Mouse (Mus musculus): Measurements from ENCODE around the gene Rims3.
A peak's percentile ranks its signal among the peaks of the same experiment; 100 is the strongest.

Rims3 gene

DNA sequence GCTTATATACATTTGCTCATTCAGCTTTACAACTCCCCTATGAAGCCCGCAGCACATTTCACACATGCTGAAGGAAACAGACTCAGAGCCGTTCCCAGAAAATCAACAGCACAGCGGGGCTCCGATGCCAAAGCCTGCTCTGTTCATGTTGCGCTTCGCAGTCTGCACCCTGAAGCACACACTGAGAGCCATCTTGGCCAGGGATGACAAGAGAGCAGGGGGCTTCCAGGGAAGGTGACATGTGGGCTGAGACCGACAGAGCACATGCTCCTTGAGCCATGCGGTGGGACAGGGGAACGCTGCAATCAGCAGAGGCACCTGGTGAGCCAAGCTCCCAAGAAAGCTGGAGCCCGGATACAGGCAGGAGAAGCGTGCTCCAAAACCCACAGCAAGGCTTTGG, 5.2 kb upstream of the Rims3 start:
- no peak for DNase-seq (ENCODE audit: low read depth, low spot score)

DNA sequence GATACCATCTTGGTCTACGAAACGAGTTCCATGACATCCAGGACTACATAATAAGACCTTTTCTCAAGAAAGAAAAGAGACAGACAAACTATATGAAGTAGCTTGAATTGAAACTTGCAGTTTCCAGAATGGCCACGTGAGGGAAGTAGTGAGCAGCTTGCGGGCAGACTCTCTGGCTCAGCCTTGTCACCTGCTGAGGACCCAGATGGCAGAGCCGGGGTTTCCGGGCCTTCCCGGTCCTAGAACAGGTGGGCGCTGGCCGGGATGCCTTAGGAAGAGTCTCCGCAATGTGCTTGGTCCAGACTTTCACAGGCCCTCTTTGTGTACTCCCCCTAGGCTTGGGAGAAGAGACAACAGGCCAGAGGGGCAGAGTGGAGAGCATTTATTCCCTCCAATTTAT, 3.7 kb upstream of the Rims3 start:
- DNase-seq (ENCODE audit: low read depth, low spot score) = peak; percentile 82

DNA sequence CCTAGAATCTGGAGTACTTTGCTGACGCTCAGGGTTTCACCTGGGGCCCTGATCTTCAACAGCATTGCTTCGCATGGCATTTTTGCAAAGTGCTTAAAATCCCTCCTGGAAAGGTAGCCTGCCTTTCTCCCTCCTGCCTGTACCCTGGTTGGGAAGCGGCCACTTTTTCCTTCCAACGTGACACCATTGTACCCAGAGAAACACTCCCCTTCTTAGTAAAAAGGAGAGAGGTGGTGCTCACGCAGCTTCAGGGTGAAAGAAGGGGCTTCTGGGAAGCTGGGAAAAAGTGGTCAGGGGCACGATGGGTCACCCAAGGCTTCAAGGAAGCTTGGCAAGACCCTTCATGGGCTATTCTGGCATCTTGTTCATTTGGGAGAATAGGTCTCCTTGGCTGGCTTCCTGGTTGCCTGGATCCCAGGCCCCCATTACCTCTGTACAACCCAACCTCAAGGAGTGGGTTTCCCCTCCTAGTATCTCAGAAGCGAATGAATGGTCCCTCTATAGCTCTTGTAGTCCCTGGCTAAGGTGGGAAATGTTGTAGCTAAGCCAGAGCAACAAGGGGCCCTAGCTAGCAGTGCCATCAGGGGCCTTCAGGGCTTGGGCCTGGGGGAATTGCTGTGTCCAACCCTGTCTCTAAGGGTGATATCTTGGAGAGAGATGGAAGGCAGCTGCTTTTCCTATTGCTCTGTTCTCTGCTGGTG, 894 bp downstream of the Rims3 start:
- no peak for DNase-seq (ENCODE audit: low read depth, low spot score)

DNA sequence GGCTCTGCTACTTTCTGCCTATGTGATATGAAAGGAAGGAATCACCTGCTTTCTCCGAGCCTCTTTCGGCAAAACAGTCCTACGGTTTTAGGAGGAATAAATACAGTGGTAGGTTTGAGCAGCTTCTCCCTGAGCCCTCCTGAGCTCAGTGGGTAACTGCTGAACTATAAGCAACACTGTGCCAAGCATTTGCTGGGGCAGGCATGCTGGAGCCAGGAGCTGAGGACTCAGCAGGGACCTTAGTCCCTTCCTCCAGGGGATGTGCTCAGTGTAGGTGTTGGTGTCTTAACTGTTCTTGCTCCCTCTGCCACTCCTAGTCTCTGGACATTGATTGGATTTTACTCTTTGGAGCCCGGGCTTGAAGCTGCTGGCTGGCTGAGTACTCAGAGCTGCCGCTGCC, 1.8 kb downstream of the Rims3 start:
- DNase-seq (ENCODE audit: low read depth, low spot score) = no peak

DNA sequence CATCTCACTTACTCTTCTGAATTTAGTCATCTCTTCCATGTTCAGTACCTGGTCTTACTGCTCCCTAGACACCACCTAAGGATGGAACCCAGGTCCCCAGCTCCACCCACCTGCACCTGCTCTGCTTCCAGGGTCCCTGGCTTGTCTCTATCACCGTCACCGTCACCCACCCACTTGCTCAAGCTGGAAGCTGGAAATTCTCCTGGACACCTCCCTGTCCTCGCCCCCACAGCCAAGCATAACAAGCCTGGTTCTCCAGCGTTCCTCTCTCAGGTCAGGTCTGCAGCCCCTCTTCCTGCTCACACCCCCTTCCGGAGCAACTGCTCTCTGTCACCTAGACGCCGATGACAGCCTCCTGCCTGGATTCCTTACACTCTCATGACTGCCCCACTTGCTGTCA, 5.2 kb downstream of the Rims3 start:
- no peak for DNase-seq (ENCODE audit: low read depth, low spot score)

DNA sequence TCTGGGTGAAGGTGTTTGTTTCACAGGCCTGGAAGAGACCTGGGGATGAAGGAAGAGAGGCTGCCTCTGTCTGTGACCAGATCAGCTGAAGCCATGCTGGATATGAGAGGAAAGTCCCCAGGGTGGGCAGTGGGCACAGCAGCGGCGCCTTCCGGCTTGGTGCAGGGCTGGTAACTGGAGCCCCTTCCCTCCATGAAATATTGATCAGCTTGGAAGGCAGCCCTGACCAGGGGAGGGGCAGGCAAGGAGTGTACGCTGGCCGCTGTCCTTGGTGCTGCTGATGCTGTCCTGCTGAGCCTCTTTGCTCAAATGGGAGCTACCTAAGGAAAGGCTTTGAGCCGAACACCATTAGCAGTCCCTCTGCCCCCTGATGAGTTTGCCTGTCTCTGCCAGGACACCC, 11.6 kb downstream of the Rims3 start:
- peak; percentile 69 for DNase-seq (ENCODE audit: low read depth, low spot score)

DNA sequence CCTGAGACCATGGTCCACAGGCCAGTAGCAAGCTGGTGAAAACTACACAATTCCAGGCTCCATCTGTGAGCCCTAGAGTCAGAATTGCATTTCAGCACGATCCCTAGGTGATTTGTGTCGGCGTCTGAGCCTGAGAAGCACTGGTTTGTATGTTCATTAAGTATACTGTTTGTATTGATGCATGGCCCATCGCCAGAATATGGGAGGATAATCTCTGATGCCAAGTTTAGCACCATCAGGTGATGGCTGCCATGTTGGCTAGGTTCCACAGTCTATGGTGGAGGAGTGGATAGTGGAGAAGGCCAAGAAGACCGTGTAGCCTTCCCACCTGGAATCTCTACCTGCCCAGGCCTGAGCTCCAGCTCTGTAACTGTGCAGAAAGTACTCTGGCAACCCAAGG, 13.6 kb downstream of the Rims3 start:
- DNase-seq (ENCODE audit: low read depth, low spot score) = no peak

DNA sequence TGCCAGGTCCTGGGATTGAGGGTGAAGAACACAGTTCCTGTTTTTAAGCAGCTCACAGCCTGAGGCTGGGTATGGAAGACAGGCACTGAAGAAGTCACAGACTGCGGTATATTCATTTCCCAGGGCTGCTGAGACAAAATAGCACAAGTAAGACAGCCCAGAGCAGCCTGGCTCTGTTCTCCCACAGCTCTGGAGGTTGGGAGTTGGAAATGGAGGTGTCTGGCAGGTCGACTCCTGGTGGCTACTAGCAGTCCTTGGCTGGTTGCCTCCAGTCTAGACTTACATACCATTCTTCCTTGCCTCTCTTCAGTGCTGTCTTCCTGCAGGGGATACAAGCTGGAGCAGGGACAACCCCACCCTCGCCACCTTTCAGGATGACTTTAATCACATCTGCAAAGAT, 14.4 kb downstream of the Rims3 start:
- no peak for DNase-seq (ENCODE audit: low read depth, low spot score)

DNA sequence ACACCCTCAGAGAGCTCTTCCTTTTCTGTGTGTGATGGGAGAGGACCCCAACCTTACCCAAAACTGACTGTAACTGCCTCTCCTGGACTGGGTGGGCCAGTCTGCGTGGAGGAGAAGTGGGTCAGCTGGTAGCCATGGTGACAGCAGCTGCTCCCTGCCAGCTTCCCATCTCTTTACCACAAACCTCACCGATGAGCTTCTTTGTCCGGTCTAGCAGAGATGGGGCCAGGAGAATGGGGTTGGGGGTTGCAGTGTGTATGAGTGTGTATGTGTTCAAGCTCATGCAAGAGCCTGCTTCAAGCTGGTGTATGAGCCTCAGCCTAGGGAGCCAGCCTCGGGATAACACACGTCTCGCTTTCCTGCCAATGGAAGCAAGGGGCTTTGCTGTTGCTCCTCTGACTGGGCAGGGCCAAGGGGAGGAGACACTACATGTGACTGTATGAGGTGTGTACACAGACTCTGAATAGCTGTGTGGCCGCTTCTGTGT, 15.7 kb downstream of the Rims3 start:
- no peak for DNase-seq (ENCODE audit: low read depth, low spot score)

DNA sequence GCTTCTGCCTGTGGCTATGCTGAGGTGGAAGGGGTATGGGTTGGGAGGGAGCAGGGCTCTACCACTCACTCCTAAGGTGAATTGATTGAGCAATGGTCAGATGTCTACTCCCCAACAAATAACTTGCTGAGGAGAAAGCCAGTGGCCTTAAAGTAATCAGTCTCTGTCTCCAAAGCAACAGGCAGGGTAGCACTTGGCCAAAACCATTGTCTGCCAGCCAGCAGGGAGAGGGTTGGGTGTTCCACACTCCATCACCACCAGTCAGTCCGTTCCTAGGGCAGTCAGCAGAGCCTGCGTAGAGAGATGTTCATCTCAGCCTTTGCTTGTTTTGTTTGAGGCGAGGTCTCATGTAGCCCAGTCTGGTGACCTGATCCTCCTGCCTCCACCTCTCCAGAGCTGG, 21.3 kb downstream of the Rims3 start:
- DNase-seq (ENCODE audit: low read depth, low spot score) = no peak

DNA sequence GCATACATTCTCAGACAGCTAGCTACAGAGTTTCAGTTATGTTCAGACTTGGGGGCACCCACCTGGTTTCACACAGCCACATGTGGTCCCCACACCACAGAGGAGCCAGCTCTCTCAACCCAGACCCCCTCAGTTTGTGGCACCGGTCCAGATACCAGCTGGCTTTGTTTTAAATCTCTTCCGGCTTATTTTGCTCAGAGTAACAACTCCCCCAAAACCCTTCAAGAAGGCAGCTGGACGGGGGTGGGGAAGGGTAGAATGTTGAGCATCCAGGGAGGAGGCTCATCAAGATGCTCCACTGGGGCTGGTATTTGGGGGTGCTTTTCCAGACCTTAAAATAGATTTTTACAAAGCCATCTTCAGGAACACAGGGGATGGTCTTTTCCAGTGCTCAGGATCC, 24.1 kb downstream of the Rims3 start:
- no peak for DNase-seq (ENCODE audit: low read depth, low spot score)

DNA sequence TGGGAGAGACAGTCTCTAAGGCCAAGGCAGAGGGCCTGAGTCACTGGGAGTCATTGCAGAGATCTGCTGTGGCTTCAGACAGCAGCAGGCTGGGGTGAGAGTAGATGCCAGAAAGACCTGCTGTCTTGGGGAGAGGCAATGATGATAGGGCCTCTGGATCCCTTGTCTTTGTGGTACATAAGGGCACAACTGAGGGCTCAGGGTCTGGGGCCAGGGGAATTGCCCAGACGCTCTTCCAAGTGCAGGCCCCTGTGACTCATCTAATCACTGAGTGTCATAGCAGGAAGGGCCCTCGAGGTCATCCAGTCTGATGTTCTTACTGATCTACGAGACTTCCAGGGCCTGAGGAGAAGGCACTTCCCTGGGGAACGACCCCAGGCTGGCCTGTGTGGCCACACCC, 24.8 kb downstream of the Rims3 start:
- no peak for DNase-seq (ENCODE audit: low read depth, low spot score)

DNA sequence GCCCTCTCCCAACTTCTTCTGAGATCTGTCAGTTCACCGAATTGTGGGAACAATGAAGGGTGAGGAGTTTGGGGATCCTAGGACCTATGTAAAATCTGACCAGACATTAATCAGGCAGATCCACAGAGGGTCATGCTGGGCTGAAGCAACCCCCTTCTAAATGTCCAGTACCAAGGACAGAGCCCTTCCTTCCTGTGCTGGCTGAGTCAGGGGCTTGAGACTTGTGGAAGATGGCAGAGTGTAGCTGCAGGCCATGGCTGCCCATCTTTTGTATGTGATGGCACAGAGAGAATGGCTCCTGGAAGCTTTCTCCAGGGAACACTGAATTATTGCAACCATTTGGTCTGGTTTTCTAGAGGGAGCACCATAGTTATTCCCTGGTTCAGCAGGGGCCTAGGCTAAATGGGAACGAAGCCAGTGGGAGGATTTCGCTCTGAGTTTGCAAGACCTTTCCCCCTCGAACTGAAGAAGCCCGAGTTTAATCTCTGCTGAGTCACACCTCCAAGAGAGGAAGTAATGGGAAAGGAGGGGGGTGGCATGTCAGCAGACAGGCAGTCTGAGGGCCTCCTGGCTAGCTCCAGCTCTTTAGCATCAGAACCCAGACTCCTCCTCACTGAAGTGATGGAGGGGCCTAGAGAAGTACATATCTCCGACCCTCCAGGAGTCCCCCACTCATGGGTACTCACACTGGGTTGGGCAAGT, 26.3 kb downstream of the Rims3 start:
- DNase-seq (ENCODE audit: low read depth, low spot score) = no peak

DNA sequence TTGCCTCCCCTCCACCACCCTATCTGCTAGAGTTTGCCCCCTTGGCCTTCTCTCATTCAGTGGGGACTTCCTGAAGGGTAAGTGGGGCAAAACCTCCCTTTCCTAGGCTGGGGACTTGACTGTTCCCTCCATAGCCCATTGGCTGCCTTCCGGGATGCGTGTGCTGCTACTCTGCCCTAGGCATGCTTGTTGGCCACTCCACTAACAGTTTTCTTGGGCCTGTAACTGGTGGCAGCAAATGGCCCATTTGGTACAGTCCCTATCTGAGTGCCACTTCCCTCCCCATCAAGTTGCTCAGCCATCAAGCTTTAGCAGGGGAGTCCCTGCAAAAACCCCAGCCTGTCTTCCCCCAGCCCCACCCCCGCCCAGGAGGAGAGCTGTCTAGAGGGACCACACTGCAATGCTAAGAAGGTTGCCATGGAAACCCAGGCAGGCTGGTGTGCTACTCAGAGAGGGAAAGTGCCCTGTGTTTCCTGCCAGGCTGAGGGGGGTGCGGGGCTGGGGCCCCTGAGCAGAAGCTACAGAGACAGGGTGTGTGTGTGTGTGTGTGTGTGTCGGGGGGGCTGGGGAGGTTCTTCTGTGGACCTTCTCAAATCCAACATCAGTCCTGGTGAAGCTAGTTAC, 27.5 kb downstream of the Rims3 start:
- DNase-seq (ENCODE audit: low read depth, low spot score) = peak; percentile 21

DNA sequence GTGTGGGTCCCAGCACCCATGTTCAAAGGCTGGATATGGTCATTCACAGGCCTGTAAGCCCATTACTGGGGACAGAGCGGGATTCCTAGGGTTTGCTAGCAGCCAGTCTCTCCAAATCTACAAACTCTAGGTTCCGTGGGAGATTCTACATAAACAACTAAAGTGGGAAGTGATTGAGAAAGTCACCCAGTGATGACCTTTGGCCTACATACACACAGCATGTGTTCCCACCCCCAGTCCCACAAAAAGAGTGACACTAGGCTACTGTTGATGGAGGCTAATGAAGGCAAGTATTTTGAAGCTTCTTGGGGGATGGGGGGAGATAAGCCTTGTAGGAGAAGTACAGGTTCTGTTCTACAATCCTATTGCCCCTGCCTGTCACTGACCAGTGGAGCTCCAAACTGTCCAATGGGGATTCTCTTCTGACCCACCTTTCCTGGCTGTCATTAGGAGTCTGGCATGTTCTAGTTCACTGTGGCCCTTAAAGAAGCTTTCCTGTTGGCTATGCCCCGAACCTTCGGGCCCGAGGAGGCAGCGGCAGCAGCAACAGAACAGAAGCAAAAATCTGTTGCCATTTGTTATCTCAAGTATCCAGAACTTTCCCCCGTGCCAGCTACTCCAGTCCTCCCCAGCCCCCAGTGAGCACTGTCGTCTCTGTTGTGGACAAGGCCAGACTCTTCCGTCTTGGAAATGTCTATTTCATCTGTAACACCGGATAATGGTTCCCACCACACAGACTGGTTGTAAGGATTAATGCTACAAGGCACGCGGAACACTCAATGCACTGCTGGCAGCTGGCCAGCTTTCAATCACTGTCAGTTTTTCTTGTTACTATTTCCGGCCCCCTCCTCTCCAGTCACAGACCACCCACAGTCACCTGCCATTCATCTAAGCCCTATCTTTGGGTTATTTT, 30.8 kb downstream of the Rims3 start:
- no peak for DNase-seq (ENCODE audit: low read depth, low spot score)

DNA sequence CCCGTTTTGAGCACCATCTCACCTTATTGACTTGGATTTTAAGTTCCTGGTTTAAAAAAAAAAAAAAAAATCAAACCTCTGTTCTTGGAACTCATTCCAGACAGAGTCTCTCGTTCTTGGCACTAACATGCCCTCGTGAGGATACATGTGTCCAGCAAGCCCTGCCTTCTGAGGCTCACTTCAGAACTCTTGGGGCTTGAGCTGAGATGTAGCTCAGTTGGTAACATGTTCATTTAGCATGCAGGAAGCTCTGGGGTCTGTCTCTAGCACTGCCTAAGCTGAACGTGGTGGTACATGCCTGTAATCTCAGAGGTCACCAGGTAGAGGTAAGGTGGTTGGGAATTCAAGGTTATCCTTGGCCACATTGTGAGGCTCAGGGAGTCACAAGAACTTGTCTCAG, 31.5 kb downstream of the Rims3 start:
- no peak for DNase-seq (ENCODE audit: low read depth, low spot score)

DNA sequence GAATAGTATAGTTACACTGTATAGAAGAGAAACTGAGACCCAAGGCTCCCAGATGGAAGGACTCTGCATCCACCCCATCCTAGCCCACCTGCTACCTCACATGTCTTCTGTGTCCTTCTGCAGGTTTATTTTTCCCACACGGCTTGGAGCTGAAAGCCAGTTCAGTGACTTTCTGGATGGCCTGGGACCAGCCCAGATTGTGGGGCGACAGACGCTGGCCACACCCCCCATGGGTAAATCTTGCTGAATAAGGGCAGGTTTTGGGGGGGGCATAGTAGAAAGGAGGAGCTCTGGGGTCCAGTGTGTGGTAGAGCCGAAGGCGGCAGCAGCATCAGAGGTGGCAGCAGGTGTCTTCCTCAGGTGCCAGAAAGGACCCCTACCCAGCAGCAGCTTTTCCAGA, 32.2 kb downstream of the Rims3 start:
- no peak for DNase-seq (ENCODE audit: low read depth, low spot score)

DNA sequence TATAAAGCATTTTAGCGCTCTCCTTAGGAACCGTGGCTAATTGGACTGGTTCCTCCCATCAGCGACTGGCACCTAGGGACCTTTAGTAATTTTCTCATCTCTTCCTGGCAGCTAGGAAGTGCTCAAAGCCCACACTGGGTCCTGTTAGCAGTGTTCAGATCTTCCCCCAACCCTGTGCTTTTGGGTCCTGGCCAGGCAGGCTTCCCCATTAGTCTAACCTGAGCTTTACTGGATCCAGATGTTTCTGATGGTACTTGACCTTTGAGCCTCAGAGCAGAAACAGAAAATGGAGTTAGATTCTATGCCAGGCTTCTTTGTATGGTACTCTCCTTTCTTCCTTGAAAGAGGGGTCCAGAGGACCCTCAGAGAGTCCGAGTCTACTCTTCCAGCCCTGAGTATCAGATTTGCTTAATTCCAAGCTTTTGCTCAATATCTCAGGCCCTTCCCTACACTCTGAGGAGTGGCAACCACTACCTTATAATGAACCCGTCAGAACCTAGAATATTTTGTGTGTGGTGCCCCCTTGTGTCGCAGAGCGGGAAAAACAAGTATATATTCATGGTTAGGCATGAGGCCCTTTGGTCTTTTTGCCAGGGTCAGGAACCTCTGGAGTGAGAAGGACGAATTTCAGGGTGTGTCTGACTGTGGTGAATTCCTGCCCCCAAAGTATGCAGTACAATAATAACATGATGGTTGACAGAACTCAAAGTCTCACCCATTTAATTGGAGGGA, 32.9 kb downstream of the Rims3 start:
- DNase-seq (ENCODE audit: low read depth, low spot score) = peak; percentile 51

DNA sequence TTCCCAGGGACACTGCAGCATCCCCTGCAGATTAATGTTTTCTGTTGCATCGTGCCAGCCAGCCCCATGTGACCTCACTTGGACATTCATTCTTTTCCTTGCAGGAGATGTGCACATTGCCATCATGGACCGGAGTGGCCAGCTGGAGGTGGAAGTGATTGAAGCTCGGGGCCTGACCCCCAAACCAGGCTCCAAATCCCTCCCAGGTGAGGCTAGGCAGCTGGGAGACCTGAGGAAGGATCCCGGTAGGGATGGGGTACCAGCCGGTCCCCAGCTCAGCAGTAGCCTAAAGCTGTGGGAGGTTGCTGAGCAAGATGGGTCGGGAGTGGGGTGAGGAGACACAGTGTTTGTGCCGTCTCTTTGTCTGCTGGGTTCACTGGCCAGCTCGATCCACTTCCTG, 34.3 kb downstream of the Rims3 start:
- no peak for DNase-seq (ENCODE audit: low read depth, low spot score)

DNA sequence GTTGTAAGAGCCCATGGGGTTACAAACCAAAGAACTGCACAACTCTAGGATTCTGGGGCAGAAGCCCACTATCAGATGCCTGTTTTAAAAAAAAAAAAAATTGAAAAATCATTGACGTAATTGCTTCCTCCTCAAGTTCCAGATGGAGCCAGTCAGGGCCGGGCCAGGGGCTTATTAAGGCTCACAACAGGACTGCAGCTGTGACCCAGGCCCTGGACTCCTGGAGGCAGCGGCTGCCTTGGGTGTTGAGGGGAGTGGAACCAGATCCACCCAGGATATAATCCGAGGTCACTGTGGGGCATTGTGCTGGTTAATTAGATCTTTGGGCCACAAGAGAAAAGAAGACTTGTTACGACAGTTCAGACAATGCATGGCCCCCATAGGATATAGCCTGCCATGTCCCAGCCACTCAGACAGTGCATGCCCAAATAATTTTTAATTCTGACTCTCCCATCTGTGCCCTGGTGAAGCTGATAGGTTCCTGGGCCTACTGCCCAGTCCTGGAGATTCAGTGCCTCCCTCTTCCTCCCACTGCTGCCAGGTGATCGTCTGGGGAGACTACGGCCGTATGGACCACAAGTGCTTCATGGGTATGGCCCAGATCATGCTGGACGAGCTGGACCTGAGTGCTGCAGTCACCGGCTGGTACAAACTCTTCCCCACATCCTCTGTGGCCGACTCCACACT, 36.3 kb downstream of the Rims3 start:
- no peak for DNase-seq (ENCODE audit: low read depth, low spot score)

DNA sequence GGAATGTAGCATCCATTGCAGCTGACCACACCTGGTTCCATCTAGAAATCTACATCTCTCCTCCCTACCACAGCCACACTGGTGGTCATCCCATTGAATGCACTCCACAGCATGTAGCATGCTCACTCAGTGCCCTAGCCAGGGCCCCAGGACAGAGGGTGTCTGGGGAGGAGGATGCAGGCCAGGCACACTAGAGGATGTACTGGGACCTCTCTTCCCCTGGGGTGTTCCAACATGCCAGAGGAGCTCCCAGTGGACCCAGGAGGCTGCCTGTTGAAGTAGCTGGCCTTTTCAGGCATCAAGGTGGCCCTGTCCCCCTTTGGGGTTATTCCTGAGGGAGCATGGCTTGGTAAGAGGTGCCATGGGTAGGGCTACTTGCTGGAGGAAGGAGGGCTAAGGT, 37.3 kb downstream of the Rims3 start:
- DNase-seq (ENCODE audit: low read depth, low spot score) = no peak

Measured in ZHBTc4 (cell line).